Mouse (Mus musculus) erythroblast, embryonic 14.5 days (primary cell): Measurements from ENCODE around the gene E2f8.

Experiments
- GATA1 ChIP-seq: IDR thresholded peaks from 2 replicates; pipeline ENCODE4 v1.6.1; 2012; ENCODE audit warnings: low read length, inconsistent platforms, mixed read lengths
- TAL1 ChIP-seq: IDR thresholded peaks from 3 replicates; pipeline ENCODE4 v1.6.1; 2012; ENCODE audit warnings: low read length, inconsistent platforms, mixed read lengths

DNA sequence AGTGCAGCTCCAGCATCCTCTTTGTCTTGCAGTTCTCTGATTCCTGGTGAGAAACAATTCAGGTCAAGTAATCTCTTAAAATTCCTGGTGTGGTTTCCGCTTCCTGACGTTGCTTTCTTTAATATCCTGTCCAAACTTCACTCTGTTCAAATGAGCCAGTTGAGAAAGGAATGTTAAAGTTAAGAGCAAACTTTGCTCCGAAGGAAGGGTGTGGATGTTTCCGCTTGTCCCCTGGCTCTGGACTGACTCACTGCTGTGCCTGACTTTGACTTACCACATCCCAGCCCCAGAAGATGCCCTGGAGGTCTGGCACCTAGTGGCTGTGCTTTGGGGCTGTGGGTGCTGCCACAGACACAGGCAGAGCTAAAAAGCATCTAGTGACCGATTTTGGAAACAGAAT is 36.1 kb upstream of the E2f8 start:
- TF ChIP-seq GATA1, result no peak
- no peak for TF ChIP-seq TAL1
